In the genomic region with DNA sequence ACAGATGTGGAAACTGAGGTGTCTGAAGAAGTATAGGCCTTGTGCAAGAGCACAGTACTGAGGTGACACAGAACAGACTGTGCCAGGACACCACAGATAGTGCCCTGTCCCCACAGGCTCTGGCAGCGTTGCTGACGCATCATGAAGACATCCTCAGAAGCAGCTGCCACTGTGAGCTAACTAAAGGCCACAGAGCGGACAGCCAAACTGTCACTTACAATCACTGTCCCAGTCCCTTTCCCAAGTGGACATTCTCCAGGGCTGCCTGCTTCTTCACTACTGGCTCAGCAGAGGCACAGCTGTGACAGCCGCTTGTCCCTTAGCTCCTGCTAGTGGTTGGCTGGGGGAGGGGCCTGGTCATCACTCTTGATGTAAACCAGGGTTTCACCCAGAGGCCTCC, we compare ENCODE assay signal across 10 mouse cellular contexts. TPM values are rescaled to one million over a fixed set of nuclear protein-coding genes. Genes with fewer than 3 reads are reported as not detected.
A peak's percentile ranks its signal among the peaks of the same experiment; 100 is the strongest.
DNase-seq lines count a peak whose midpoint lies in the region; ATAC-seq lines count a peak whose summit lies in the region.
"Had no signal": no experiment of that assay in that cellular context is flagged by ENCODE, and none has a peak within 500 bp of the region (broad histone marks: within the 10 kb centered on the region; RNA-seq: fewer than 3 reads in every experiment).

No protein-coding gene starts in this region.

- H3K27me3 ChIP-seq in heart, embryonic 12.5 days (replicated peaks), result no peaks in the 10 kb centered on the region
- H3K27me3 ChIP-seq in lung, embryonic 16.5 days (ENCODE audit: control insufficient read depth, insufficient read depth, low read depth, low read length), result no peaks in the 10 kb centered on the region
- H3K27me3 ChIP-seq in stomach, embryonic 16.5 days (ENCODE audit: control insufficient read depth, insufficient read depth, low read length), result no peaks in the 10 kb centered on the region
- no peaks in the 10 kb centered on the region for H3K27me3 ChIP-seq in hindbrain, embryonic 10.5 days (ENCODE audit: insufficient read depth, poor library complexity, severe bottlenecking)
- H3K27me3 ChIP-seq: forebrain, embryonic 12.5 days; midbrain, embryonic 12.5 days had no signal

- no peaks in the 10 kb centered on the region for H3K36me3 ChIP-seq in heart, embryonic 12.5 days
- H3K36me3 ChIP-seq in lung, embryonic 16.5 days (ENCODE audit: control insufficient read depth, insufficient read depth, low read length), result no peaks in the 10 kb centered on the region
- H3K36me3 ChIP-seq in stomach, embryonic 16.5 days (ENCODE audit: control insufficient read depth, insufficient read depth, low read length), result no peaks in the 10 kb centered on the region
- no peaks in the 10 kb centered on the region for H3K36me3 ChIP-seq in hindbrain, embryonic 10.5 days
- H3K36me3 ChIP-seq: forebrain, embryonic 12.5 days; midbrain, embryonic 12.5 days had no signal

- peaks cover 36% of the 10 kb centered on the region for H3K4me1 ChIP-seq in heart, embryonic 12.5 days (replicated peaks)
- peaks cover 30% of the 10 kb centered on the region for H3K4me1 ChIP-seq in lung, embryonic 16.5 days (replicated peaks; ENCODE audit: control insufficient read depth, insufficient read depth, low read length)
- peaks cover 36% of the 10 kb centered on the region for H3K4me1 ChIP-seq in stomach, embryonic 16.5 days (ENCODE audit: control insufficient read depth, insufficient read depth, low read length)
- peaks cover 11% of the 10 kb centered on the region for H3K4me1 ChIP-seq in hindbrain, embryonic 10.5 days (replicated peaks)
- H3K4me1 ChIP-seq: midbrain, embryonic 12.5 days had no signal

- no peak overlapping the region for H3K4me3 ChIP-seq in heart, embryonic 12.5 days
- H3K4me3 ChIP-seq in lung, embryonic 16.5 days (ENCODE audit: low read length), result no peak overlapping the region
- no peak overlapping the region for H3K4me3 ChIP-seq in stomach, embryonic 16.5 days (replicated peaks; ENCODE audit: low read length)
- H3K4me3 ChIP-seq in hindbrain, embryonic 10.5 days, result no peak overlapping the region
- H3K4me3 ChIP-seq: forebrain, embryonic 12.5 days; midbrain, embryonic 12.5 days had no signal

- no peak overlapping the region for H3K4me2 ChIP-seq in heart, embryonic 12.5 days
- no peak overlapping the region for H3K4me2 ChIP-seq in lung, embryonic 16.5 days (ENCODE audit: low read depth, low read length)
- no peak overlapping the region for H3K4me2 ChIP-seq in stomach, embryonic 16.5 days (ENCODE audit: low read depth, low read length)
- H3K4me2 ChIP-seq: forebrain, embryonic 12.5 days; midbrain, embryonic 12.5 days had no signal

- no peak for DNase-seq in heart, adult 8-10 months (ENCODE audit: low spot score)
- DNase-seq in lung, adult 18-20 months, result no peak
- DNase-seq in heart, postnatal 10 days, result peak; percentile 60 to 61
- DNase-seq in ovary, postnatal 10 days (ENCODE audit: low spot score), result no peak
- no peak for DNase-seq in hindbrain, embryonic 10.5 days (ENCODE audit: low spot score)

- peak; percentile 36; the same call in 1 of the 2 replicates for ATAC-seq in heart, embryonic 12.5 days (ENCODE audit: insufficient number of reproducible peaks, low FRiP score)
- peak; percentile 56 for ATAC-seq in lung, embryonic 16.5 days (ENCODE audit: low read depth)
- ATAC-seq in stomach, embryonic 16.5 days (ENCODE audit: insufficient read depth, low FRiP score), result 0 out of 2 replicates have a peak, but pooled peaks have one; percentile 18

- 32% methylated on average over 4 of the region's 4 CpGs for WGBS in heart, embryonic 12.5 days
- WGBS in lung, embryonic 16.5 days, result 55% methylated on average over 4 of the region's 4 CpGs
- WGBS in stomach, embryonic 16.5 days, result 68% methylated on average over 4 of the region's 4 CpGs
- WGBS in hindbrain, embryonic 10.5 days, result 82% methylated on average over 4 of the region's 4 CpGs

- intact Hi-C loops in heart, postnatal 10 days (cut with DNase I), result no loop called here

- peak overlapping the region; percentile 20 for H3K27ac ChIP-seq in heart, embryonic 12.5 days (ENCODE audit: poor library complexity, severe bottlenecking)
- peak overlapping the region; percentile 9; the same call in 1 of the 2 replicates for H3K27ac ChIP-seq in lung, embryonic 16.5 days (ENCODE audit: low read length)
- H3K27ac ChIP-seq in stomach, embryonic 16.5 days (ENCODE audit: low read length), result peak overlapping the region; percentile 16; the same call in 1 of the 2 replicates
- no peak overlapping the region for H3K27ac ChIP-seq in hindbrain, embryonic 10.5 days
- H3K27ac ChIP-seq: forebrain, embryonic 12.5 days; midbrain, embryonic 12.5 days had no signal

- H3K9me3 ChIP-seq in heart, embryonic 12.5 days (replicated peaks), result no peaks in the 10 kb centered on the region; the same call in 1 of the 2 replicates
- no peaks in the 10 kb centered on the region for H3K9me3 ChIP-seq in lung, embryonic 16.5 days (ENCODE audit: control insufficient read depth, low read length)
- H3K9me3 ChIP-seq in stomach, embryonic 16.5 days (replicated peaks; ENCODE audit: control insufficient read depth, low read length), result no peaks in the 10 kb centered on the region
- H3K9me3 ChIP-seq in hindbrain, embryonic 10.5 days, result no peaks in the 10 kb centered on the region
- H3K9me3 ChIP-seq: forebrain, embryonic 12.5 days; midbrain, embryonic 12.5 days had no signal

- H3K9ac ChIP-seq in heart, embryonic 12.5 days, result no peak overlapping the region
- no peak overlapping the region for H3K9ac ChIP-seq in lung, embryonic 16.5 days (ENCODE audit: low read length)
- H3K9ac ChIP-seq in stomach, embryonic 16.5 days (ENCODE audit: low read length), result no peak overlapping the region
- H3K9ac ChIP-seq: forebrain, embryonic 12.5 days; midbrain, embryonic 12.5 days had no signal

RNA-seq across cellular contexts. Expression of a gene that starts 33.9 kb away (rescaled TPM):
- polyA plus RNA-seq in heart, embryonic 12.5 days (2016; fragmentation: Nextera tagmentation; extraction: Ambion mirVana), result 0.92 and 1.1 TPM in 2 replicates
- total RNA-seq in heart, adult 8-10 months (2022), result 1 to 10 TPM; 2.8 to 4.4 (median 3.5) TPM
- 29.0 and 31.3 TPM in 2 replicates for polyA plus RNA-seq in lung, embryonic 16.5 days (2015; fragmentation: Nextera tagmentation; extraction: Ambion mirVana)
- total RNA-seq in heart, postnatal 10 days (2021), result 10 to 100 TPM; 11.0 to 13.4 TPM
- 23.1 and 23.9 TPM in 2 replicates for polyA plus RNA-seq in stomach, embryonic 16.5 days (2015; fragmentation: Nextera tagmentation; extraction: Ambion mirVana)
- 3.8 and 5.9 TPM in 2 replicates for polyA plus RNA-seq in hindbrain, embryonic 10.5 days (2016; fragmentation: Nextera tagmentation; extraction: Ambion mirVana)

Comparison
In these comparisons a context has a peak if more than half of its experiments do, and no peak if none do; other contexts are left out.
1. DNase-seq: peak in heart, postnatal 10 days (2 of 2); none in heart, adult 8-10 months (single experiment), lung, adult 18-20 months (0 of 2), ovary, postnatal 10 days (single experiment) and hindbrain, embryonic 10.5 days (single experiment).
2. Peak in every context shown above with its lines, with median percentiles within 50 percentile points of each other: ATAC-seq.